Mouse (Mus musculus): ENCODE data around the gene Dapk3. TPM values are rescaled to one million over a fixed set of nuclear protein-coding genes. Genes with fewer than 3 reads are reported as not detected.
A peak's percentile ranks its signal among the peaks of the same experiment; 100 is the strongest.

The Dapk3 gene
- polyA plus RNA-seq, 1 experiment: 72.8 TPM

DNA sequence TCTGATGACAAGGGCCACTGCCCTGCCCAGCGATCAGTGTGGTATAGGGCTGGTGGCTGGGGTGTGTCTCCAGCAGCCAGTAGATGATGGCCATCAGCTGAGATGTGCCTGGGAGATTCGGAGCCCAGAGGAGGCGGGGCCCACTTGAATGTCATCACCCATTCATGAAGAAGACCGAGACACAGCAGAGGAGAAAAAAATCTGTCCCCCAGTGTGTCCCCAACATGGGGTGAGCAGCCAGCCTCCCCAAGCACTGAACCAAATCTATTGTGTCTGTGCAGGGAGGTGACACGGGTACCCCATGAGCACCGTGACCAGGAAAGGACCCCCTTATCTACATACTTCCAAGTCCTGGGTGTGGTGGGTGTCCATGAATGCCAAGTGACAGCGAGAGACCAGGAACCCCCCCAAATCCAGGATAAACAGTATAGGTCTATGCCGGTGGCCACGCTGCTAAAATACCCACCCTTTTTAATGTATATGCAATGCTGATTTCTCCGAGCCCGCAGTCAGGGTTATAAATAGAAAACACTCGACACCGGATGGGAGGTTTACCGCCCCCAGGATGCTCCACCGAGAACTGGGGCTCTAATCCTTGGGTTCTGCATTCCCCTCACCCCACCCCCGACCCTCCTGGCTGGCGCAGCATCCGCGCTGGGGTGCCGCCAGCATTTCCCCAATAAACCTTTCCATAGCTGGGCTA is 47.1 kb downstream of the Dapk3 start:
- no peak overlapping the region for H3ac ChIP-seq (ENCODE audit: control insufficient read depth, insufficient read length, low read depth)
- H3K4me3 ChIP-seq (ENCODE audit: insufficient read depth, poor library complexity, severe bottlenecking): no peak overlapping the region
- no peaks in the 10 kb centered on the region for H3K36me3 ChIP-seq (ENCODE audit: control insufficient read depth, insufficient read depth)
- no peaks in the 10 kb centered on the region for H3K79me2 ChIP-seq (ENCODE audit: control insufficient read depth, insufficient read depth)
- TF ChIP-seq FOSL1 (IDR thresholded peaks at IDR 0.05; ENCODE audit: insufficient read depth, low read length, poor library complexity, severe bottlenecking) (no peak), CTCF (IDR thresholded peaks at IDR 0.05; ENCODE audit: control insufficient read depth, insufficient read depth, insufficient read length) (no peak), USF1 (IDR thresholded peaks at IDR 0.05; ENCODE audit: low read depth) (no peak), MYOD1 (IDR thresholded peaks at IDR 0.05; ENCODE audit: control insufficient read depth, insufficient read length, low read depth) (no peak), MAX (IDR thresholded peaks at IDR 0.05) (no peak), MYOG (IDR thresholded peaks at IDR 0.05; ENCODE audit: control insufficient read depth, extremely low read depth, insufficient read length) (no peak), CEBPB (IDR thresholded peaks at IDR 0.05; ENCODE audit: low read depth) (no peak)
- H3K27me3 ChIP-seq (ENCODE audit: control insufficient read depth, insufficient read depth, insufficient read length): no peaks in the 10 kb centered on the region
- no peaks in the 10 kb centered on the region for H3K79me3 ChIP-seq (ENCODE audit: low read depth)

DNA sequence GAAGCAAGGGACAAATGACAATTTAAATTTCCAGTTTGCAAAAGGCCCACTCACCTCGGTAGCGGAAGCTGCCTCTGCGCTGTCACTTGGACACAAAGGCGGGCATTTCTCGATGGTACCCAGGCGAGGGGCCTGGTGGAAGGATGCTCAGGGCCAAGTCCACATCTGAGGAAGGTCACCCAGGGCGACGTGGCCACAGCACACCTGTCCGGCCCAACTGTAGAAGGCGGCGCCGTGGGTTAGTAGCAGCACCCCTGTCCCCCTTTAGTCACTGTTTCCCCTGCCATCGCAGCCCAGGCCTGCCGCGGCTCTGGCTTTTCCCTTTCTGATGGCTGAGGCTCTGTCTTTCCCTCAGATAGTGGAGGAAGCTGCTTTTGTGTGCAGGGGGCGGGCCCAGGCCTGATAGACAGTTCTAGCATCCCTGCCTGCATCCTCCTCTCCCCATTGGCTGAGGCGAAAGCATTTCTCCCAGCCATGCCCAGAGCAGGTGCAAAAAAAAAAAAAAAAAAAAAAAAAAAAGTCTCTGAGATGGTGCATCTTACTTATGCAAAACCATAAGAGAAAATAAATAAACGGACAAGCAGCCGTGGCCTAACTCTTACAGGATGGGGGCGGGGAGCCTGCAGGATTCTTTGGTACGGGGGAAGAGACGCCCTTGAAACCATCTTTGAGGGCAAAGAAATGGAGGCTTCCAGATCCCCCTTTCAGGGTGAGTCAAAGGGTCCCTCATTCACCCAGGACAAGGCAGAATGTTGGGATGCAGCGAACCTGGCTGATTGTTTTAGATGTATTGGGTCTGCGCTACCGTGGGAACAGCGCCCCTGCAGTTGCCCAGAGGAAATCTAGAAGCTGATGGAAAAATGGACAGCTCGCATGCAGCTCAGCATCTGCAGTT is 47.9 kb downstream of the Dapk3 start, which contains the start of gene Atcay:
Atcay (minus strand) TSS at position 396 of the 895 bp plus-strand sequence.
- H3K36me3 ChIP-seq (ENCODE audit: control insufficient read depth, insufficient read depth): no peaks in the 10 kb centered on the region
- no peaks in the 10 kb centered on the region for H3K79me2 ChIP-seq (ENCODE audit: control insufficient read depth, insufficient read depth)
- H3K27me3 ChIP-seq (ENCODE audit: control insufficient read depth, insufficient read depth, insufficient read length): no peaks in the 10 kb centered on the region
- TF ChIP-seq MYOD1 (IDR thresholded peaks at IDR 0.05; ENCODE audit: control insufficient read depth, insufficient read length, low read depth): no peak
- no peak within 1 kb of the TSS for H3ac ChIP-seq (ENCODE audit: control insufficient read depth, insufficient read length, low read depth)
- H3K79me3 ChIP-seq (ENCODE audit: low read depth): no peaks in the 10 kb centered on the region
- H3K4me3 ChIP-seq (ENCODE audit: insufficient read depth, poor library complexity, severe bottlenecking): no peak within 1 kb of the TSS

DNA sequence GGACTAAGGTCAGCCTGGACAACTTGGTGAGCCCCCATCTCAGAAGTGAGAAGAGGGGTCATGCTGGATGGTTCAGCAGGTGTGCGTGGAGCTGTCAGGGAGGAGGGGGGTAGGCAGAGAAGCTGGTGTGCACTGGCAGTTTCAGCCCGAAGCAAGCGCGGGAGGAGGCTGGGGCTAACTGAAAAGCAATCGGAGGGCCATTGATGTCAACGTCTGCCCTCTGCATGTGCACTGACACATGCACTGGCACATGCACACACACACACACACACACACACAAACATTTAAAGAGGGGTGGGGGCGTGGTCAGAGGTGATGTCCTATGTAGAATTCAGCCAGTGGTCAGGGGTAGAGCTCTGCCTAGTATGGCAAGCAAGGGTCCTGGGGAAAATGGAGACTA is 48.6 kb downstream of the Dapk3 start:
- Histone ChIP-seq H3K4me3 (ENCODE audit: insufficient read depth, poor library complexity, severe bottlenecking) (no peak overlapping the region), H3K79me3 (ENCODE audit: low read depth) (no peaks in the 10 kb centered on the region), H3K27me3 (ENCODE audit: control insufficient read depth, insufficient read depth, insufficient read length) (no peaks in the 10 kb centered on the region), H3K36me3 (ENCODE audit: control insufficient read depth, insufficient read depth) (no peaks in the 10 kb centered on the region), H3ac (ENCODE audit: control insufficient read depth, insufficient read length, low read depth) (no peak overlapping the region), H3K79me2 (ENCODE audit: control insufficient read depth, insufficient read depth) (no peaks in the 10 kb centered on the region)
- no peak for TF ChIP-seq CTCF (IDR thresholded peaks at IDR 0.05; ENCODE audit: control insufficient read depth, insufficient read depth, insufficient read length)
- no peak for TF ChIP-seq FOSL1 (IDR thresholded peaks at IDR 0.05; ENCODE audit: insufficient read depth, low read length, poor library complexity, severe bottlenecking)
- TF ChIP-seq USF1 (IDR thresholded peaks at IDR 0.05; ENCODE audit: low read depth): no peak
- no peak for TF ChIP-seq MAX (IDR thresholded peaks at IDR 0.05)
- no peak for TF ChIP-seq MYOG (IDR thresholded peaks at IDR 0.05; ENCODE audit: control insufficient read depth, extremely low read depth, insufficient read length)
- TF ChIP-seq MYOD1 (IDR thresholded peaks at IDR 0.05; ENCODE audit: control insufficient read depth, insufficient read length, low read depth): no peak
- TF ChIP-seq CEBPB (IDR thresholded peaks at IDR 0.05; ENCODE audit: low read depth): no peak

DNA sequence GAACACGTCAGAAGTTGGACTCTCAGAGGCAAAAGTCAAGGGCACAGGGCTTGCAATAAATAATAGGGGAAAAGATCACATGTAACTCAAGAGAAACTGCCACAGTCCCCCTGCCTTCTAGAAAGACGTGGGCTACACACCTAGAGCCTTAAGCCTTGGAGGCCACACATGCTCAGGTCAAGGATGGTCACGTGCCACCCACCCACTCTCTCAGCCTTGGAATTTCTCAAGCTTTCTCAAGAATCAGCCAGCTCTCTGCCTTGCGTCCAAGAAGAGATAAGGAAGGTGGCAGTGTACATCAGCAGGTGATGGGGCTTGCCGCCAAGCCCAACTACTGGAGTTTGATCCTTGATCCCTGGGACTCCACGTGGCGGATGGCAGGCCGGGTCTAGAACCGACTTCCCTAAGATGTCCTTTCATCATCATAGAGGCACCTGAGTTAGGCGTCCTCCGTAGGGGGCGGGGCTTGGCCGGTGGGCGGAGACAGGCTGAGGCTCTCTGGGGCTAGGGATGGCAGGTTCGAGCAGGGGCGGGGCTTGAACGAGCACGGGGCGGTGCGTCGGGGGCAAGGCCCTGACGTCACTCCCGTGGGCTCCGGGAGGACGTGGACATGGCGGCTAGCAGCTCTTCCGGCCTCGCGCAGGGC is 49.9 kb downstream of the Dapk3 start, which contains the start of gene Zfr2:
Zfr2 (plus strand) TSS at position 576 of the 646 bp plus-strand sequence.
- Histone ChIP-seq H3K4me3 (ENCODE audit: insufficient read depth, poor library complexity, severe bottlenecking) (peak within 1 kb of the TSS; percentile 25), H3K79me3 (ENCODE audit: low read depth) (no peaks in the 10 kb centered on the region), H3K36me3 (ENCODE audit: control insufficient read depth, insufficient read depth) (no peaks in the 10 kb centered on the region), H3K27me3 (ENCODE audit: control insufficient read depth, insufficient read depth, insufficient read length) (no peaks in the 10 kb centered on the region), H3K79me2 (ENCODE audit: control insufficient read depth, insufficient read depth) (no peaks in the 10 kb centered on the region), H3ac (ENCODE audit: control insufficient read depth, insufficient read length, low read depth) (peak within 1 kb of the TSS; percentile 45)
- TF ChIP-seq USF1 (IDR thresholded peaks at IDR 0.05; ENCODE audit: low read depth): peak; percentile 54
- TF ChIP-seq MYOD1 (IDR thresholded peaks at IDR 0.05; ENCODE audit: control insufficient read depth, insufficient read length, low read depth): no peak
- no peak for TF ChIP-seq CEBPB (IDR thresholded peaks at IDR 0.05; ENCODE audit: low read depth)
- TF ChIP-seq MYOG (IDR thresholded peaks at IDR 0.05; ENCODE audit: control insufficient read depth, extremely low read depth, insufficient read length): no peak
- TF ChIP-seq FOSL1 (IDR thresholded peaks at IDR 0.05; ENCODE audit: insufficient read depth, low read length, poor library complexity, severe bottlenecking): no peak

DNA sequence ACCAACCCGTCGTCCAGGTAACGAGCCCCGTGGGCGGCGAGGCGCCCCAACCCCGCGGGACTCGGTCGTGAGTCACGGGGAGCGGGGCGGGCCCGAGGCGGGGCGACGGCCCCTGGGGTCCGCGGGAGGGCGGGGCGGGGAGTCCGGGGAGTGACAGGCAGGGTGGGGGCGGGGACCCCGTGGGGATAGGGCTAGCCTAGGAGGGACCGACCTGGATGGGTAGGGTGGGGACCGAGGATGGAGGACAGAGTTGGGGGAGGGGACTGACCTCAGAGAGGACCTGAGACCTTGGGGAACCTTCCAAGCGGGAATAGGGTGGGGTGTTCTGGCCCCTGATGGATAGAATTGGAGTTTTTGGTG is 50.4 kb downstream of the Dapk3 start:
- Histone ChIP-seq H3ac (ENCODE audit: control insufficient read depth, insufficient read length, low read depth) (peak overlapping the region; percentile 45), H3K27me3 (ENCODE audit: control insufficient read depth, insufficient read depth, insufficient read length) (no peaks in the 10 kb centered on the region), H3K79me2 (ENCODE audit: control insufficient read depth, insufficient read depth) (no peaks in the 10 kb centered on the region), H3K79me3 (ENCODE audit: low read depth) (no peaks in the 10 kb centered on the region), H3K36me3 (ENCODE audit: control insufficient read depth, insufficient read depth) (no peaks in the 10 kb centered on the region), H3K4me3 (ENCODE audit: insufficient read depth, poor library complexity, severe bottlenecking) (peak overlapping the region; percentile 25)
- no peak for TF ChIP-seq FOSL1 (IDR thresholded peaks at IDR 0.05; ENCODE audit: insufficient read depth, low read length, poor library complexity, severe bottlenecking)
- TF ChIP-seq CEBPB (IDR thresholded peaks at IDR 0.05; ENCODE audit: low read depth): no peak
- TF ChIP-seq MYOG (IDR thresholded peaks at IDR 0.05; ENCODE audit: control insufficient read depth, extremely low read depth, insufficient read length): no peak
- TF ChIP-seq CTCF (IDR thresholded peaks at IDR 0.05; ENCODE audit: control insufficient read depth, insufficient read depth, insufficient read length): no peak
- no peak for TF ChIP-seq USF1 (IDR thresholded peaks at IDR 0.05; ENCODE audit: low read depth)
- TF ChIP-seq MYOD1 (IDR thresholded peaks at IDR 0.05; ENCODE audit: control insufficient read depth, insufficient read length, low read depth): no peak
- TF ChIP-seq MAX (IDR thresholded peaks at IDR 0.05): no peak
